Mouse (Mus musculus): Measurements from ENCODE around the gene Lrrc4c.

Gene Lrrc4c

GRCm38 (mm10) chr2:96949531-96949930 is 631.6 kb downstream of the Lrrc4c start:
- no peak for DNase-seq

GRCm38 (mm10) chr2:96999521-96999920 is 681.6 kb downstream of the Lrrc4c start:
- no peak for DNase-seq

- no peak for DNase-seq
These were observed 700.4 kb downstream of the Lrrc4c start for GRCm38 (mm10) chr2:97018319-97018718.

- DNase-seq: no peak
These were observed 709.0 kb downstream of the Lrrc4c start for GRCm38 (mm10) chr2:97026991-97027390.

GRCm38 (mm10) chr2:97027585-97027984 is 709.6 kb downstream of the Lrrc4c start:
- DNase-seq: no peak

GRCm38 (mm10) chr2:97036401-97036800 is 718.4 kb downstream of the Lrrc4c start:
- no peak for DNase-seq

- DNase-seq: no peak
These were observed 719.2 kb downstream of the Lrrc4c start for GRCm38 (mm10) chr2:97037024-97037814.

- no peak for DNase-seq
These were observed 726.0 kb downstream of the Lrrc4c start for GRCm38 (mm10) chr2:97044016-97044415.

- DNase-seq: no peak
These were observed 727.7 kb downstream of the Lrrc4c start for GRCm38 (mm10) chr2:97045628-97046027.

GRCm38 (mm10) chr2:97080156-97080555 is 762.2 kb downstream of the Lrrc4c start:
- DNase-seq: no peak

- no peak for DNase-seq
These were observed 780.0 kb downstream of the Lrrc4c start for GRCm38 (mm10) chr2:97097965-97098364.

- no peak for DNase-seq
These were observed 785.6 kb downstream of the Lrrc4c start for GRCm38 (mm10) chr2:97103398-97104162.

GRCm38 (mm10) chr2:97124246-97124645 is 806.3 kb downstream of the Lrrc4c start:
- no peak for DNase-seq

GRCm38 (mm10) chr2:97138454-97138853 is 820.5 kb downstream of the Lrrc4c start:
- DNase-seq: no peak

GRCm38 (mm10) chr2:97151626-97152194 is 833.7 kb downstream of the Lrrc4c start:
- DNase-seq: no peak

- DNase-seq: no peak
These were observed 847.8 kb downstream of the Lrrc4c start for GRCm38 (mm10) chr2:97165745-97166144.

- DNase-seq: no peak
These were observed 860.4 kb downstream of the Lrrc4c start for GRCm38 (mm10) chr2:97178399-97178798.

GRCm38 (mm10) chr2:97196968-97197606 is 879.1 kb downstream of the Lrrc4c start:
- DNase-seq: no peak

GRCm38 (mm10) chr2:97232966-97233365 is 915.0 kb downstream of the Lrrc4c start:
- DNase-seq: no peak

- DNase-seq: no peak
These were observed 916.1 kb downstream of the Lrrc4c start for GRCm38 (mm10) chr2:97234074-97234473.

- no peak for DNase-seq
These were observed 956.7 kb downstream of the Lrrc4c start for GRCm38 (mm10) chr2:97274651-97275050.

- no peak for DNase-seq
These were observed 967.0 kb downstream of the Lrrc4c start for GRCm38 (mm10) chr2:97284986-97285385.

GRCm38 (mm10) chr2:97294216-97294615 is 976.2 kb downstream of the Lrrc4c start:
- DNase-seq: no peak
